ENCODE assay signal across 7 mouse cellular contexts in genomic region chr10:84533912-84534671, GRCm38 (mm10). TPM values are rescaled to one million over a fixed set of nuclear protein-coding genes. Genes with fewer than 3 reads are reported as not detected.
DNase-seq lines count a peak whose midpoint lies in the region; ATAC-seq lines count a peak whose summit lies in the region.

TSS of gene Ckap4 (minus strand) at chr10:84534062.

- peak within 1 kb of the TSS; percentile 93 for H3K27ac ChIP-seq in hindbrain, embryonic 13.5 days

- intact Hi-C loops in left cerebral cortex, postnatal 10 days (cut with DNase I): loop anchor here (5.0 kb wide), 2 partner anchors 43 to 88 kb away; partner anchors contain the start of genes Polr3b and Tcp11l2

- WGBS in hindbrain, embryonic 13.5 days: under 1% methylated on average over 36 of the region's 64 CpGs

- no peaks in the 10 kb centered on the region for H3K9me3 ChIP-seq in hindbrain, embryonic 13.5 days

- peak within 1 kb of the TSS; percentile 78 for H3K4me2 ChIP-seq in hindbrain, embryonic 13.5 days

- H3K27me3 ChIP-seq in hindbrain, embryonic 13.5 days: no peaks in the 10 kb centered on the region

- peak; percentile 82 to 87 for DNase-seq in adrenal gland, adult (ENCODE audit: inconsistent age in 2 of 2, low spot score in 1 of 2)
- peak; percentile 69 to 77 for DNase-seq in cerebellum, postnatal 14 days
- DNase-seq in gastrocnemius, adult 18-20 months (ENCODE audit: low spot score): peak; percentile 56
- DNase-seq in left cerebral cortex, postnatal 10 days (ENCODE audit: extremely low spot score in 1 of 2, low spot score in 2 of 2): peak; percentile 25 to 88
- peak; percentile 72 for DNase-seq in right cerebral cortex, postnatal 4 days

- peaks cover 45% of the 10 kb centered on the region for H3K4me1 ChIP-seq in hindbrain, embryonic 13.5 days (replicated peaks)

- peak within 1 kb of the TSS; percentile 91 for H3K4me3 ChIP-seq in hindbrain, embryonic 13.5 days

- H3K36me3 ChIP-seq in hindbrain, embryonic 13.5 days: 0 out of 2 replicates have a peak, but pooled peaks cover 5% of the 10 kb centered on the region

- ATAC-seq in hindbrain, embryonic 13.5 days (ENCODE audit: low FRiP score): peak; percentile 86
- ATAC-seq in megakaryocyte, adult 5-6 weeks (ENCODE audit: poor library complexity, severe bottlenecking): peak; percentile 78

- peak within 1 kb of the TSS; percentile 96 for H3K9ac ChIP-seq in hindbrain, embryonic 13.5 days

RNA-seq across cellular contexts. Expression of gene Ckap4, which starts in this region (rescaled TPM):
- total RNA-seq in gastrocnemius, adult 18-20 months (2021): 1 to 10 TPM; 5.7 to 8.4 TPM
- polyA plus RNA-seq in hindbrain, embryonic 13.5 days (2015; fragmentation: Nextera tagmentation; extraction: Ambion mirVana): 56.4 and 59.9 TPM in 2 replicates
- 10 to 100 TPM; 40.1 to 42.1 TPM for total RNA-seq in left cerebral cortex, postnatal 10 days (2021)
- total RNA-seq in megakaryocyte, adult 5-6 weeks (2015): 122 and 125 TPM in 2 replicates
- 115 TPM in 2 replicates for total RNA-seq in megakaryocyte, adult 5-6 weeks (2017)

Comparison
In these comparisons a context has a peak if more than half of its experiments do, and no peak if none do; other contexts are left out.
1. Peak in every context shown above with its lines: DNase-seq, ATAC-seq, H3K4me3 ChIP-seq and H3K27ac ChIP-seq.
2. RNA of gene Ckap4 (total RNA-seq): 115 to 125 TPM in megakaryocyte, adult 5-6 weeks and 40.1 to 42.1 TPM in left cerebral cortex, postnatal 10 days; 5.7 to 8.4 TPM in gastrocnemius, adult 18-20 months; every median in the first group is over 4 times any median in the second.